Mouse (Mus musculus) liver, embryonic 12.5 days (tissue): ENCODE data around the gene Aff1. TPM values are rescaled to one million over a fixed set of nuclear protein-coding genes. Genes with fewer than 3 reads are reported as not detected.

ENCODE experiments used
- ATAC-seq: fragments of 200-750 bp; cut with Nextera tagmentation; 2 replicates; pipeline ENCODE4 v1.8.0; 2017; ENCODE audit warnings: moderate number of reproducible peaks, mild to moderate bottlenecking, moderate library complexity
- H3K27ac ChIP-seq: fragments of 300-500 bp; sonication (generic); 2 replicates; pipeline ENCODE4 v1.5.1; 2016; ENCODE audit warnings: mild to moderate bottlenecking
- H3K27me3 ChIP-seq: fragments of 300-500 bp; sonication (generic); replicated peaks from 2 replicates; pipeline ENCODE4 v1.6.1; 2016; ENCODE audit warnings: mild to moderate bottlenecking, moderate library complexity
- H3K36me3 ChIP-seq: fragments of 300-500 bp; sonication (generic); 2 replicates; pipeline ENCODE4 v1.6.1; 2016; ENCODE audit warnings: mild to moderate bottlenecking, moderate library complexity
- H3K4me1 ChIP-seq: fragments of 300-500 bp; sonication (generic); 2 replicates; pipeline ENCODE4 v1.6.1; 2016
- H3K4me2 ChIP-seq: fragments of 300-500 bp; sonication (generic); 2 replicates; pipeline ENCODE4 v1.6.1; 2016; ENCODE audit warnings: mild to moderate bottlenecking, moderate library complexity
- H3K4me3 ChIP-seq: fragments of 300-500 bp; sonication (generic); 2 replicates; pipeline ENCODE4 v1.5.1; 2016; ENCODE audit warnings: mild to moderate bottlenecking, moderate library complexity
- H3K9ac ChIP-seq: fragments of 300-500 bp; sonication (generic); 2 replicates; pipeline ENCODE4 v1.6.1; 2016; ENCODE audit warnings: mild to moderate bottlenecking, moderate library complexity
- H3K9me3 ChIP-seq: fragments of 300-500 bp; sonication (generic); replicated peaks from 2 replicates; pipeline ENCODE4 v1.6.1; 2016; ENCODE audit warnings: mild to moderate bottlenecking, moderate library complexity
- WGBS: fragments of 180-500 bp; shearing (Covaris S2); methylation state at CpG from one replicate; pipeline ENCODE4 v1.1.7; 2016; ENCODE audit not compliant: insufficient replicate concordance; 5-methylcytosine and 5-hydroxymethylcytosine counted together
- polyA plus RNA-seq: library from polyadenylated mRNA; unstranded; fragments of >200 nt; fragmentation: Nextera tagmentation; extraction: Ambion mirVana; gene quantifications from 2 replicates; pipeline ENCODE4 v1.2.1, GENCODE M21; 2016

Aff1 gene
- polyA plus RNA-seq, 1 experiment from 2014 or later, result 17.0 TPM

- Histone ChIP-seq H3K9me3 (no peaks in the 10 kb centered on the region), H3K27ac (no peak overlapping the region), H3K36me3 (no peaks in the 10 kb centered on the region), H3K4me2 (no peak overlapping the region), H3K27me3 (peaks cover 8% of the 10 kb centered on the region; the same call in 1 of the 2 replicates), H3K4me3 (no peak overlapping the region), H3K9ac (no peak overlapping the region), H3K4me1 (no peaks in the 10 kb centered on the region)
- WGBS, result 59% methylated on average over 6 of the region's 6 CpGs
- no peak for ATAC-seq
These were observed 17.7 kb upstream of the Aff1 start for GRCm38 (mm10) chr5:103674482-103674881.

GRCm38 (mm10) chr5:103676289-103676881 is 15.8 kb upstream of the Aff1 start:
- H3K27ac ChIP-seq, result no peak overlapping the region
- H3K4me1 ChIP-seq, result no peaks in the 10 kb centered on the region
- H3K36me3 ChIP-seq, result no peaks in the 10 kb centered on the region
- H3K9me3 ChIP-seq, result no peaks in the 10 kb centered on the region
- no peak for ATAC-seq
- peaks cover 8% of the 10 kb centered on the region for H3K27me3 ChIP-seq
- H3K4me2 ChIP-seq, result no peak overlapping the region
- WGBS, result 72% methylated on average over 6 of the region's 6 CpGs
- H3K4me3 ChIP-seq, result no peak overlapping the region
- H3K9ac ChIP-seq, result no peak overlapping the region

GRCm38 (mm10) chr5:103677894-103678293 is 14.3 kb upstream of the Aff1 start:
- Histone ChIP-seq H3K27me3 (no peaks in the 10 kb centered on the region; the same call in none of the 2 replicates), H3K4me2 (no peak overlapping the region), H3K4me1 (no peaks in the 10 kb centered on the region), H3K9me3 (no peaks in the 10 kb centered on the region), H3K36me3 (no peaks in the 10 kb centered on the region), H3K4me3 (no peak overlapping the region), H3K27ac (no peak overlapping the region), H3K9ac (no peak overlapping the region)
- ATAC-seq, result no peak
- 78% methylated on average over 6 of the region's 6 CpGs for WGBS

- WGBS, result 77% methylated on average over 5 of the region's 5 CpGs
These were observed 13.2 kb upstream of the Aff1 start for GRCm38 (mm10) chr5:103678974-103679373.

GRCm38 (mm10) chr5:103680381-103680780 is 11.8 kb upstream of the Aff1 start:
- ATAC-seq, result peak; percentile 58; the same call in 1 of the 2 replicates
- 29% methylated on average over 4 of the region's 4 CpGs for WGBS
- Histone ChIP-seq H3K4me1 (no peaks in the 10 kb centered on the region), H3K27me3 (peaks cover 6% of the 10 kb centered on the region), H3K9me3 (no peaks in the 10 kb centered on the region), H3K27ac (no peak overlapping the region), H3K36me3 (no peaks in the 10 kb centered on the region), H3K9ac (no peak overlapping the region), H3K4me3 (no peak overlapping the region), H3K4me2 (no peak overlapping the region)

More at GRCm38 (mm10) chr5:103678974-103679373, 13.2 kb upstream of the Aff1 start:
- Histone ChIP-seq H3K9me3 (no peaks in the 10 kb centered on the region), H3K4me1 (no peaks in the 10 kb centered on the region), H3K9ac (no peak overlapping the region), H3K27me3 (no peaks in the 10 kb centered on the region; the same call in none of the 2 replicates), H3K4me2 (no peak overlapping the region), H3K36me3 (no peaks in the 10 kb centered on the region), H3K27ac (no peak overlapping the region), H3K4me3 (no peak overlapping the region)
- no peak for ATAC-seq

- Histone ChIP-seq H3K4me1 (no peaks in the 10 kb centered on the region), H3K4me2 (no peak overlapping the region), H3K27me3 (peaks cover 6% of the 10 kb centered on the region), H3K4me3 (no peak overlapping the region), H3K36me3 (no peaks in the 10 kb centered on the region), H3K27ac (no peak overlapping the region), H3K9ac (no peak overlapping the region), H3K9me3 (no peaks in the 10 kb centered on the region)
- no peak for ATAC-seq
- 69% methylated on average over 3 of the region's 3 CpGs for WGBS
These were observed 10.3 kb upstream of the Aff1 start for GRCm38 (mm10) chr5:103681824-103682223.

- WGBS, result 50% methylated on average over 5 of the region's 5 CpGs
These were observed 2.5 kb upstream of the Aff1 start for GRCm38 (mm10) chr5:103689645-103690044.

GRCm38 (mm10) chr5:103690190-103690589 is 2.0 kb upstream of the Aff1 start:
- ATAC-seq, result no peak
- H3K9me3 ChIP-seq, result no peaks in the 10 kb centered on the region
- H3K4me2 ChIP-seq, result no peak overlapping the region
- H3K9ac ChIP-seq, result no peak overlapping the region
- no peak overlapping the region for H3K4me3 ChIP-seq
- H3K4me1 ChIP-seq, result peaks cover 25% of the 10 kb centered on the region
- no peak overlapping the region for H3K27ac ChIP-seq
- H3K36me3 ChIP-seq, result no peaks in the 10 kb centered on the region
- peaks cover 43% of the 10 kb centered on the region for H3K27me3 ChIP-seq
- WGBS, result 83% methylated on average over 8 of the region's 8 CpGs

More at GRCm38 (mm10) chr5:103689645-103690044, 2.5 kb upstream of the Aff1 start:
- Histone ChIP-seq H3K4me2 (no peak overlapping the region), H3K36me3 (no peaks in the 10 kb centered on the region), H3K27ac (no peak overlapping the region), H3K4me1 (peaks cover 25% of the 10 kb centered on the region), H3K4me3 (no peak overlapping the region), H3K9me3 (no peaks in the 10 kb centered on the region), H3K27me3 (peaks cover 38% of the 10 kb centered on the region), H3K9ac (no peak overlapping the region)
- no peak for ATAC-seq

- Histone ChIP-seq H3K27ac (no peak overlapping the region), H3K9me3 (no peaks in the 10 kb centered on the region), H3K4me1 (peaks cover 25% of the 10 kb centered on the region), H3K4me3 (peak overlapping the region; percentile 72), H3K27me3 (peaks cover 51% of the 10 kb centered on the region), H3K4me2 (peak overlapping the region; percentile 99), H3K9ac (no peak overlapping the region), H3K36me3 (no peaks in the 10 kb centered on the region)
- ATAC-seq, result no peak
These were observed 1.0 kb upstream of the Aff1 start for GRCm38 (mm10) chr5:103691171-103691570.

- Histone ChIP-seq H3K9ac (peak overlapping the region; percentile 76), H3K9me3 (no peaks in the 10 kb centered on the region), H3K4me2 (peak overlapping the region; percentile 99), H3K27ac (no peak overlapping the region), H3K4me1 (peaks cover 25% of the 10 kb centered on the region), H3K27me3 (peaks cover 65% of the 10 kb centered on the region), H3K36me3 (no peaks in the 10 kb centered on the region), H3K4me3 (peak overlapping the region; percentile 72)
- WGBS, result 0% methylated on average over 34 of the region's 34 CpGs
- ATAC-seq, result peak; percentile 35; the same call in 1 of the 2 replicates
These were observed 412 bp downstream of the Aff1 start for GRCm38 (mm10) chr5:103692531-103693040.

- WGBS, result 2% methylated on average over 28 of the region's 28 CpGs
- peaks cover 68% of the 10 kb centered on the region for H3K27me3 ChIP-seq
- H3K36me3 ChIP-seq, result no peaks in the 10 kb centered on the region
- peaks cover 25% of the 10 kb centered on the region for H3K4me1 ChIP-seq
- peak overlapping the region; percentile 99 for H3K4me2 ChIP-seq
- no peak overlapping the region for H3K27ac ChIP-seq
- H3K9ac ChIP-seq, result peak overlapping the region; percentile 76
- H3K4me3 ChIP-seq, result peak overlapping the region; percentile 72
- ATAC-seq, result no peak
- H3K9me3 ChIP-seq, result no peaks in the 10 kb centered on the region
These were observed 967 bp downstream of the Aff1 start for GRCm38 (mm10) chr5:103693041-103693641.

- ATAC-seq, result no peak
- Histone ChIP-seq H3K4me1 (peaks cover 25% of the 10 kb centered on the region), H3K36me3 (no peaks in the 10 kb centered on the region), H3K27me3 (peaks cover 61% of the 10 kb centered on the region), H3K4me3 (peak overlapping the region; percentile 72; the same call in 1 of the 2 replicates), H3K9me3 (no peaks in the 10 kb centered on the region), H3K9ac (no peak overlapping the region), H3K27ac (no peak overlapping the region), H3K4me2 (no peak overlapping the region)
- WGBS, result 47% methylated on average over 6 of the region's 6 CpGs
These were observed 1.9 kb downstream of the Aff1 start for GRCm38 (mm10) chr5:103694094-103694493.
